Comparison of ENCODE assay signal across 14 mouse cellular contexts in genomic region chr16:78626803-78627202, GRCm38 (mm10). TPM values are rescaled to one million over a fixed set of nuclear protein-coding genes. Genes with fewer than 3 reads are reported as not detected.
A peak's percentile ranks its signal among the peaks of the same experiment; 100 is the strongest.
DNase-seq lines count a peak whose midpoint lies in the region; ATAC-seq and TF ChIP-seq lines count a peak whose summit lies in the region.
"Had no signal": no experiment of that assay in that cellular context is flagged by ENCODE, and none has a peak within 500 bp of the region (broad histone marks: within the 10 kb centered on the region; RNA-seq: fewer than 3 reads in every experiment).

No protein-coding gene starts in this region.

- H3K27ac ChIP-seq in heart, postnatal 0 days (ENCODE audit: low read depth), result no peak overlapping the region
- H3K27ac ChIP-seq in MEL (ENCODE audit: control insufficient read depth, low read depth, low read length), result no peak overlapping the region
- no peak overlapping the region for H3K27ac ChIP-seq in cerebellum, adult 2 months (ENCODE audit: insufficient read depth, low read length)
- H3K27ac ChIP-seq: forebrain, embryonic 13.5 days; liver, embryonic 15.5 days had no signal

- TF ChIP-seq EP300 in heart, postnatal 0 days (IDR thresholded peaks at IDR 0.05; ENCODE audit: low read depth), result no peak
- no peak for TF ChIP-seq EP300 in MEL (IDR thresholded peaks at IDR 0.05; ENCODE audit: low read depth in 1 of 2, low read length in 2 of 2)

- no peak for ATAC-seq in heart, postnatal 0 days (ENCODE audit: insufficient read depth, low read depth)
- ATAC-seq: forebrain, embryonic 13.5 days had no signal

- H3K79me2 ChIP-seq in MEL (ENCODE audit: control insufficient read depth, insufficient read depth, low read length, poor library complexity), result no peaks in the 10 kb centered on the region

- no peak for DNase-seq in heart, postnatal 0 days (ENCODE audit: low spot score)
- no peak for DNase-seq in heart, postnatal 10 days
- DNase-seq in lung, postnatal 36 days, result peak; percentile 6
- no peak for DNase-seq in lung, adult 2 months
- DNase-seq in MEL (ENCODE audit: low read depth, low spot score), result no peak
- DNase-seq in naive thymus-derived CD4-positive, alpha-beta T cell, adult 2 months (ENCODE audit: low read depth), result peak; percentile 54
- no peak for DNase-seq in cerebellum, adult 2 months
- no peak for DNase-seq in ovary, adult 18-20 months (ENCODE audit: low spot score)
- DNase-seq: cerebellum, adult 8-10 months; heart, adult 11 months; heart, postnatal 36 days; kidney, adult 11 months had no signal

- peak; percentile 19 for TF ChIP-seq RAD21 in MEL (IDR thresholded peaks at IDR 0.05; ENCODE audit: low read depth, low read length)

- H3K9ac ChIP-seq in heart, postnatal 0 days (replicated peaks; ENCODE audit: low read depth, low read length), result no peak overlapping the region
- no peak overlapping the region for H3K9ac ChIP-seq in MEL (ENCODE audit: control insufficient read depth, low read depth, low read length, poor library complexity, severe bottlenecking)
- H3K9ac ChIP-seq: forebrain, embryonic 13.5 days; liver, embryonic 15.5 days had no signal

- no peaks in the 10 kb centered on the region for H3K27me3 ChIP-seq in heart, postnatal 0 days (ENCODE audit: control insufficient read depth, insufficient read depth, low read length)
- H3K27me3 ChIP-seq in MEL (ENCODE audit: control insufficient read depth in 1 of 2, insufficient read depth in 2 of 2, low read length in 2 of 2), result no peaks in the 10 kb centered on the region; a peak in 1 of 4 replicates
- no peaks in the 10 kb centered on the region for H3K27me3 ChIP-seq in cerebellum, adult 2 months (ENCODE audit: control insufficient read depth, insufficient read depth, low read length)
- H3K27me3 ChIP-seq: forebrain, embryonic 13.5 days; liver, embryonic 15.5 days had no signal

- intact Hi-C loops in heart, postnatal 10 days (cut with DNase I), result loop anchor here (2.0 kb wide), 1 partner anchor 174 kb away; no protein-coding TSS in a partner anchor

- H3K4me1 ChIP-seq in heart, postnatal 0 days (ENCODE audit: control insufficient read depth, insufficient read depth), result no peaks in the 10 kb centered on the region
- no peaks in the 10 kb centered on the region for H3K4me1 ChIP-seq in lung, adult 2 months (ENCODE audit: control insufficient read depth, insufficient read depth, low read length)
- no peaks in the 10 kb centered on the region for H3K4me1 ChIP-seq in MEL (ENCODE audit: control insufficient read depth in 1 of 2, insufficient read depth in 2 of 2, low read length in 2 of 2)
- H3K4me1 ChIP-seq in cerebellum, adult 2 months (ENCODE audit: control insufficient read depth, insufficient read depth, low read length), result no peaks in the 10 kb centered on the region
- H3K4me1 ChIP-seq: forebrain, embryonic 13.5 days had no signal

- peak; percentile 16; the same call in 1 of the 2 replicates for TF ChIP-seq CTCF in heart, postnatal 0 days (IDR thresholded peaks at IDR 0.05; ENCODE audit: low read depth)
- TF ChIP-seq CTCF in lung, adult 2 months (IDR thresholded peaks at IDR 0.05; ENCODE audit: insufficient read depth, low read length), result no peak
- peak in 1 of 3 experiments; percentile 18; a peak in 1 of 6 replicates for TF ChIP-seq CTCF in MEL (IDR thresholded peaks at IDR 0.05 in 2 of 3, conservative IDR thresholded peaks at IDR 0.05 in 1 of 3; ENCODE audit: control insufficient read depth in 1 of 3, insufficient read depth in 1 of 3, low read depth in 2 of 3, low read length in 3 of 3, poor library complexity in 1 of 3, severe bottlenecking in 1 of 3)
- no peak for TF ChIP-seq CTCF in cerebellum, adult 2 months (IDR thresholded peaks at IDR 0.05; ENCODE audit: borderline replicate concordance, insufficient read depth, low read depth, low read length)

- no peak for TF ChIP-seq POLR2A in lung, adult 2 months (IDR thresholded peaks at IDR 0.05; ENCODE audit: borderline replicate concordance, extremely low read depth, low read depth, low read length)
- TF ChIP-seq POLR2A in MEL (IDR thresholded peaks at IDR 0.05; ENCODE audit: control insufficient read depth in 1 of 2, insufficient read depth in 1 of 2, low read depth in 1 of 2, low read length in 2 of 2, poor library complexity in 1 of 2), result no peak
- no peak for TF ChIP-seq POLR2A in cerebellum, adult 2 months (IDR thresholded peaks at IDR 0.05; ENCODE audit: borderline replicate concordance, insufficient read depth, low read length)

- 34% methylated on average over 2 of the region's 2 CpGs for WGBS in heart, postnatal 0 days
- 40% methylated on average over 2 of the region's 2 CpGs for WGBS in lung, adult 2 months
- 47% methylated on average over 2 of the region's 2 CpGs for WGBS in cerebellum, adult 2 months

- H3K9me3 ChIP-seq in heart, postnatal 0 days (replicated peaks; ENCODE audit: control insufficient read depth, low read length), result no peaks in the 10 kb centered on the region
- no peaks in the 10 kb centered on the region for H3K9me3 ChIP-seq in MEL (replicated peaks; ENCODE audit: insufficient read depth, low read length)
- H3K9me3 ChIP-seq: forebrain, embryonic 13.5 days; liver, embryonic 15.5 days had no signal

- no peaks in the 10 kb centered on the region for H3K36me3 ChIP-seq in heart, postnatal 0 days (replicated peaks; ENCODE audit: control insufficient read depth, insufficient read depth, low read length)
- no peaks in the 10 kb centered on the region for H3K36me3 ChIP-seq in MEL (ENCODE audit: control insufficient read depth in 1 of 2, insufficient read depth in 2 of 2, low read length in 2 of 2)
- H3K36me3 ChIP-seq: liver, embryonic 15.5 days had no signal

- H3K4me2 ChIP-seq in heart, postnatal 0 days (ENCODE audit: low read depth, low read length), result no peak overlapping the region
- H3K4me2 ChIP-seq: forebrain, embryonic 13.5 days; liver, embryonic 15.5 days had no signal

- H3K4me3 ChIP-seq in heart, postnatal 0 days (ENCODE audit: low read depth, low read length), result no peak overlapping the region
- H3K4me3 ChIP-seq in lung, adult 2 months (replicated peaks; ENCODE audit: extremely low read depth, low read depth, low read length), result no peak overlapping the region
- H3K4me3 ChIP-seq in MEL (ENCODE audit: control insufficient read depth in 1 of 2, insufficient read depth in 1 of 2, low read depth in 2 of 2, low read length in 2 of 2), result no peak overlapping the region
- no peak overlapping the region for H3K4me3 ChIP-seq in cerebellum, adult 2 months (replicated peaks; ENCODE audit: insufficient read depth, low read depth, low read length)
- H3K4me3 ChIP-seq: forebrain, embryonic 13.5 days; liver, embryonic 15.5 days had no signal

TF ChIP-seq in MEL, 35 proteins besides CTCF, POLR2A, EP300 and RAD21:
- TF ChIP-seq ETS1 (IDR thresholded peaks at IDR 0.05; ENCODE audit: low read depth, low read length) (no peak), CHD2 (IDR thresholded peaks at IDR 0.05; ENCODE audit: low read length) (no peak), ZNF384 (IDR thresholded peaks at IDR 0.05; ENCODE audit: low read depth, low read length) (no peak), TCF12 (IDR thresholded peaks at IDR 0.05; ENCODE audit: low read depth, low read length) (no peak), USF2 (IDR thresholded peaks at IDR 0.05; ENCODE audit: borderline replicate concordance in 1 of 2, insufficient read depth in 1 of 2, low read depth in 1 of 2, low read length in 2 of 2) (no peak), RCOR1 (IDR thresholded peaks at IDR 0.05; ENCODE audit: low read depth, low read length) (no peak), TBP (IDR thresholded peaks at IDR 0.05; ENCODE audit: low read depth, low read length) (no peak), ELF1 (IDR thresholded peaks at IDR 0.05; ENCODE audit: low read depth, low read length) (no peak), MYB (IDR thresholded peaks at IDR 0.05; ENCODE audit: low read depth, low read length) (no peak), POLR2AphosphoS5 (IDR thresholded peaks at IDR 0.05; ENCODE audit: borderline replicate concordance, low read depth, low read length) (no peak), GATA1 (IDR thresholded peaks at IDR 0.05; ENCODE audit: low read depth, low read length) (no peak), TAL1 (IDR thresholded peaks at IDR 0.05; ENCODE audit: low read length) (no peak), UBTF (IDR thresholded peaks at IDR 0.05; ENCODE audit: borderline replicate concordance, insufficient read depth, low read depth, low read length) (no peak), BHLHE40 (IDR thresholded peaks at IDR 0.05; ENCODE audit: borderline replicate concordance, low read depth, low read length) (no peak), HCFC1 (IDR thresholded peaks at IDR 0.05; ENCODE audit: low read depth, low read length) (no peak), MXI1 (IDR thresholded peaks at IDR 0.05; ENCODE audit: low read depth, low read length) (no peak), JUND (IDR thresholded peaks at IDR 0.05; ENCODE audit: low read depth, low read length) (no peak), CHD1 (IDR thresholded peaks at IDR 0.05; ENCODE audit: low read depth, low read length) (no peak), NRF1 (IDR thresholded peaks at IDR 0.05; ENCODE audit: insufficient read depth, low read depth, low read length, poor library complexity, severe bottlenecking) (no peak), MAFK (IDR thresholded peaks at IDR 0.05; ENCODE audit: borderline replicate concordance, low read depth, low read length) (no peak)

RNA-seq across cellular contexts. Expression of gene D16Ertd472e, which starts 50.3 kb away (rescaled TPM):
- total RNA-seq in heart, postnatal 0 days (2014; rRNA removed; ENCODE audit: low replicate concordance), result 8.4 and 13.4 TPM in 2 replicates
- polyA plus RNA-seq in heart, postnatal 0 days (2015; fragmentation: Nextera tagmentation; extraction: Ambion mirVana), result 4.5 and 5.1 TPM in 2 replicates
- 1 to 10 TPM; 8.6 to 8.8 TPM for total RNA-seq in heart, postnatal 10 days (2021)
- 7.7 and 9.8 TPM in 2 replicates for polyA plus RNA-seq in lung, adult 2 months (2012; rRNA removed)
- 22.5 and 23.0 TPM in 2 replicates for total RNA-seq in MEL (2012; rRNA removed)
- polyA plus RNA-seq in MEL (2012; ENCODE audit: insufficient read depth in 1 of 2, insufficient read length in 2 of 2, low read depth in 1 of 2, low replicate concordance in 2 of 2, missing spikeins in 1 of 2), result 10 to 100 TPM; 23.6 to 30.4 TPM
- polyA plus RNA-seq in cerebellum, adult 2 months (2012; rRNA removed), result 5.6 and 7.0 TPM in 2 replicates

Comparison
In these comparisons a context has a peak if more than half of its experiments do, and no peak if none do; other contexts are left out.
1. DNase-seq: peak in lung, postnatal 36 days (single experiment) and naive thymus-derived CD4-positive, alpha-beta T cell, adult 2 months (single experiment); none in heart, postnatal 0 days (single experiment), heart, postnatal 10 days (0 of 2), lung, adult 2 months (single experiment), MEL (single experiment), cerebellum, adult 2 months (0 of 2) and ovary, adult 18-20 months (single experiment).